In the genomic region with DNA sequence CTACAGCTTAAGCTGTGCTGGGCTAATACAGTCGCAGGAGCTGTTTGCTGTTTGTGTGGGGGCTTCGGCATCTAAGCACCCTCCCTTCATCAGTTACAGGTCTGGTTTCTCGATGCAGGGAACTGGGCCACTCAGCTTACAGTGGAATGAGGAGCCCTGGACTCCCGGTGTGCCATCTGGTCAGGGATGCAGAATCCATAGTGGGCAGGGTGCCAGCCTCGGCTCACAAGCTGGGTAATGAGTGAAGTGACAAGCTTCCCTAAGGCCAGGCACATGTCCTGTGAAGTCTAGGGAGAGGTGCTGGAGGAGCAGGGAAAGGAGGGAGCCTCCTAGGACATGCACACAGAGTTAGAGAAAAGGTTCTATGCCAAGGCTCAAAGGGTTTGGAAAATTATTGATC, we compare ENCODE assay signal across 11 mouse cellular contexts.
DNase-seq lines count a peak whose midpoint lies in the region; ATAC-seq lines count a peak whose summit lies in the region.
"Had no signal": no experiment of that assay in that cellular context is flagged by ENCODE, and none has a peak within 500 bp of the region (broad histone marks: within the 10 kb centered on the region; RNA-seq: fewer than 3 reads in every experiment).

No protein-coding gene starts in this region.

- no peaks in the 10 kb centered on the region; the same call in 1 of the 2 replicates for H3K4me1 ChIP-seq in forebrain, embryonic 14.5 days (ENCODE audit: control insufficient read depth, insufficient read depth, low read length)
- H3K4me1 ChIP-seq in forebrain, embryonic 10.5 days = no peaks in the 10 kb centered on the region

- DNase-seq in forebrain, embryonic 14.5 days (ENCODE audit: low spot score) = peak; percentile 76
- no peak for DNase-seq in forebrain, embryonic 10.5 days (ENCODE audit: extremely low spot score, low spot score)
- DNase-seq in layer of hippocampus, adult 18-20 months (ENCODE audit: low spot score in 2 of 2) = peak; percentile 26 to 36
- no peak for DNase-seq in layer of hippocampus, adult 9-10 months (ENCODE audit: low spot score)
- DNase-seq in cerebellum, adult 18-20 months = peak; percentile 96 to 97
- peak; percentile 58 for DNase-seq in kidney, postnatal 10 days
- DNase-seq in T-cell, adult 2 months (ENCODE audit: low spot score) = no peak
- DNase-seq: B cell, adult 2 months had no signal

- H3K9me3 ChIP-seq in forebrain, embryonic 14.5 days (replicated peaks; ENCODE audit: control insufficient read depth, low read length) = no peaks in the 10 kb centered on the region
- no peaks in the 10 kb centered on the region for H3K9me3 ChIP-seq in forebrain, embryonic 10.5 days
- H3K9me3 ChIP-seq: embryonic facial prominence, embryonic 10.5 days; heart, embryonic 15.5 days had no signal

- H3K27ac ChIP-seq in forebrain, embryonic 14.5 days (ENCODE audit: low read depth, low read length) = no peak overlapping the region
- no peak overlapping the region for H3K27ac ChIP-seq in forebrain, embryonic 10.5 days
- H3K27ac ChIP-seq: embryonic facial prominence, embryonic 10.5 days; heart, embryonic 15.5 days had no signal

- WGBS in forebrain, embryonic 14.5 days = 44% methylated on average over 5 of the region's 5 CpGs
- WGBS in forebrain, embryonic 10.5 days = 86% methylated on average over 5 of the region's 5 CpGs

- no peak overlapping the region for H3K9ac ChIP-seq in forebrain, embryonic 14.5 days (ENCODE audit: low read length)
- H3K9ac ChIP-seq: heart, embryonic 15.5 days had no signal

- no peaks in the 10 kb centered on the region for H3K36me3 ChIP-seq in forebrain, embryonic 14.5 days (ENCODE audit: control insufficient read depth, insufficient read depth, low read length)
- no peaks in the 10 kb centered on the region for H3K36me3 ChIP-seq in forebrain, embryonic 10.5 days (replicated peaks)
- H3K36me3 ChIP-seq: embryonic facial prominence, embryonic 10.5 days; heart, embryonic 15.5 days had no signal

- peak; percentile 90 for ATAC-seq in forebrain, embryonic 14.5 days
- ATAC-seq in erythroblast, adult 5-6 weeks (replicated peaks; ENCODE audit: low FRiP score, poor library complexity, severe bottlenecking) = no peak

- no peaks in the 10 kb centered on the region for H3K27me3 ChIP-seq in forebrain, embryonic 14.5 days (replicated peaks; ENCODE audit: control insufficient read depth, insufficient read depth, low read length)
- H3K27me3 ChIP-seq in forebrain, embryonic 10.5 days (ENCODE audit: poor library complexity, severe bottlenecking) = no peaks in the 10 kb centered on the region
- H3K27me3 ChIP-seq: heart, embryonic 15.5 days had no signal

- no peak overlapping the region for H3K4me2 ChIP-seq in forebrain, embryonic 14.5 days (ENCODE audit: low read length)
- H3K4me2 ChIP-seq: heart, embryonic 15.5 days had no signal

- H3K4me3 ChIP-seq in forebrain, embryonic 14.5 days (ENCODE audit: low read depth, low read length) = no peak overlapping the region
- H3K4me3 ChIP-seq in forebrain, embryonic 10.5 days = no peak overlapping the region
- H3K4me3 ChIP-seq: embryonic facial prominence, embryonic 10.5 days; heart, embryonic 15.5 days had no signal

Comparison
In these comparisons a context has a peak if more than half of its experiments do, and no peak if none do; other contexts are left out.
1. DNase-seq: peak in forebrain, embryonic 14.5 days (single experiment), layer of hippocampus, adult 18-20 months (2 of 2), cerebellum, adult 18-20 months (2 of 2) and kidney, postnatal 10 days (single experiment); none in forebrain, embryonic 10.5 days (single experiment), layer of hippocampus, adult 9-10 months (single experiment) and T-cell, adult 2 months (single experiment).